Mouse (Mus musculus) small intestine, adult 2 months (tissue): ENCODE data around the gene Pam16.

Experiments
- CTCF ChIP-seq: fragments of 200-500 bp; IDR thresholded peaks from 2 replicates; pipeline ENCODE4 v1.5.1; 2012; ENCODE audit warnings: low read depth, mild to moderate bottlenecking, control low read depth, inconsistent platforms, low read length, moderate library complexity, mixed read lengths; ENCODE audit not compliant: insufficient replicate concordance, insufficient read length; ENCODE audit errors: extremely low read depth
- POLR2A ChIP-seq: fragments of 200-500 bp; IDR thresholded peaks from 2 replicates; pipeline ENCODE4 v1.6.1; 2012; ENCODE audit warnings: low read depth, mild to moderate bottlenecking, control low read depth, inconsistent platforms, low read length, moderate library complexity

DNA sequence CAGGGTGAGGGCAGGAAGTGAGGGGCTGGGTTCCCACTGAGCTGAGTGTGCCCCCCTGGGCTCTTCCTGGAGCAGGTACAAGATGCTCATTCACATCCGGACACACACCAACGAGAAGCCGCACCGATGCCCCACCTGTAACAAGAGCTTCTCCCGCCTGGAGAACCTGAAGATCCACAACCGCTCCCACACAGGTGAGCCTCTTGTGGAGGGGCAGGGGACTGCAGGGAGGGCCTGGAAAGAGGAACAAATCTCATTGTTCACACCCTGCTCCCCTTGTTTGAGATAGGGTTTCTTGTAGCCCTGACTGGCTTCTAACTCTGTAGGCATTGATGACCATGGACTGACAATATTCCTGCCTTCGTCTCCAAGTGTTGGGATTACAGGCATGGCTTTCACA lies 13.1 kb downstream of the Pam16 start:
- TF ChIP-seq CTCF (no peak), POLR2A (no peak)
